Mouse (Mus musculus) liver, embryonic 14.5 days (tissue): Measurements from ENCODE around the gene Vav2. TPM values are rescaled to one million over a fixed set of nuclear protein-coding genes. Genes with fewer than 3 reads are reported as not detected.

ENCODE experiments used
- ATAC-seq: fragments of 200-750 bp; cut with Nextera tagmentation; 2 replicates; pipeline ENCODE4 v1.8.0; 2017; ENCODE audit warnings: moderate number of reproducible peaks, mild to moderate bottlenecking, moderate library complexity; ENCODE audit not compliant: insufficient read depth
- DNase-seq, 3 experiments: peaks; one replicate each; pipeline ENCODE4 v3.0.0-alpha.2; 2012 to 2013; ENCODE audit warnings: low read depth in 3 of 3, low spot score in 3 of 3
- H3K27ac ChIP-seq: fragments of 300-500 bp; sonication (generic); 2 replicates; pipeline ENCODE4 v1.5.1; 2014; ENCODE audit warnings: moderate library complexity, mild to moderate bottlenecking, control low read depth, inconsistent platforms
- H3K27me3 ChIP-seq: fragments of 300-500 bp; sonication (generic); 2 replicates; pipeline ENCODE4 v1.6.1; 2014; ENCODE audit warnings: mild to moderate bottlenecking, low read length, moderate library complexity; ENCODE audit not compliant: control insufficient read depth, insufficient read depth
- H3K36me3 ChIP-seq: fragments of 300-500 bp; sonication (generic); replicated peaks from 2 replicates; pipeline ENCODE4 v1.6.1; 2014; ENCODE audit warnings: low read depth; ENCODE audit not compliant: control insufficient read depth, insufficient read depth
- H3K4me1 ChIP-seq, 2 experiments: fragments of 200-500 bp in 1 of 2; fragments of 300-500 bp in 1 of 2; sonication (generic) in 1 of 2; replicated peaks; 2 replicates each; pipeline ENCODE4 v1.6.1; 2012 to 2014; ENCODE audit warnings: antibody characterized with exemption in 1 of 2, inconsistent platforms in 1 of 2, low read length in 1 of 2; ENCODE audit not compliant: control insufficient read depth in 2 of 2, insufficient read depth in 2 of 2
- H3K4me2 ChIP-seq: fragments of 300-500 bp; sonication (generic); 2 replicates; pipeline ENCODE4 v1.6.1; 2014; ENCODE audit warnings: low read depth, mild to moderate bottlenecking, control low read depth, moderate library complexity
- H3K4me3 ChIP-seq, 2 experiments: fragments of 200-500 bp in 1 of 2; fragments of 300-500 bp in 1 of 2; sonication (generic) in 1 of 2; 2 replicates each; pipeline ENCODE4 v1.5.1; 2012 to 2014; ENCODE audit warnings: low read depth in 2 of 2, low read length in 2 of 2, mild to moderate bottlenecking in 2 of 2, control low read depth in 1 of 2, inconsistent platforms in 1 of 2, moderate library complexity in 1 of 2; ENCODE audit not compliant: insufficient read depth in 1 of 2
- H3K9ac ChIP-seq: fragments of 300-500 bp; sonication (generic); replicated peaks from 2 replicates; pipeline ENCODE4 v1.6.1; 2014; ENCODE audit warnings: mild to moderate bottlenecking, control low read depth, moderate library complexity
- H3K9me3 ChIP-seq: fragments of 300-500 bp; sonication (generic); 2 replicates; pipeline ENCODE4 v1.6.1; 2016; ENCODE audit warnings: low read length, mixed read lengths; ENCODE audit not compliant: control insufficient read depth
- CTCF ChIP-seq: IDR thresholded peaks from 2 replicates; pipeline ENCODE4 v1.5.1; 2016; ENCODE audit warnings: antibody characterized with exemption, low read depth, control low read depth
- EP300 ChIP-seq: IDR thresholded peaks from 2 replicates; pipeline ENCODE4 v1.6.1; 2016; ENCODE audit warnings: antibody characterized with exemption, low read depth
- WGBS: fragments of 180-500 bp; shearing (Covaris S2); extraction: QIAGEN DNeasy Blood & Tissue Kit; methylation state at CpG from one replicate; pipeline ENCODE4 v1.1.7; 2014; ENCODE audit not compliant: insufficient replicate concordance; 5-methylcytosine and 5-hydroxymethylcytosine counted together
- polyA plus RNA-seq, 2 experiments: library from polyadenylated mRNA; depleted of rRNA in 1 of 2; stranded (reverse) in 1 of 2; unstranded in 1 of 2; fragments of >200 nt; fragmentation: Nextera tagmentation in 1 of 2; extraction: Ambion mirVana in 1 of 2; gene quantifications; 2 replicates each; pipeline versions ENCODE4 v1.2.1 to v1.2.3; 2012 to 2014

The Vav2 gene
- polyA plus RNA-seq, 2 experiments = 2.8 to 5.8 TPM

DNA sequence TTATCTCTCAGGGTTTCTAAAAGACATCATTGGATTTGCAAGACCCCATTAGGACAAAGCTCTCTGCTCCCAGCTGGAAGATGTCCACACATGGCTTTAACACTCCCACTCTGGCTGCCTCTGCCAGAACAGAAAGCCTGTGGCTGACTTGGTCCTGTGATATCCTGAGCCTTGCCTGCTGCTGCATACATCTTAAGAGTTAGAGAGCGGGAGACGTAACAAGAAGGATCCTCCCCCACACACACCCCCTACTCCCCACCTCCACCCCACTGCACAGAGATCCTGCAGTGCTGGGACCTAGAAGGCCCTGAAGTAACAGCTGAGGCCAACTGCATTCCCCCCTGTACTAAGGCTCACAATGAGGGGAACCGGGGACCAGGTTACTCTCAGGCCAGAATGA is 114.3 kb downstream of the Vav2 start:
- Histone ChIP-seq H3K4me3 (no peak overlapping the region), H3K27ac (no peak overlapping the region), H3K4me2 (no peak overlapping the region), H3K4me1 (no peaks in the 10 kb centered on the region), H3K27me3 (no peaks in the 10 kb centered on the region), H3K9me3 (no peaks in the 10 kb centered on the region), H3K36me3 (no peaks in the 10 kb centered on the region), H3K9ac (no peak overlapping the region)
- DNase-seq (no peak), ATAC-seq (no peak)
- 61% methylated on average over 3 of the region's 3 CpGs for WGBS
- no peak for TF ChIP-seq CTCF
- no peak for TF ChIP-seq EP300

DNA sequence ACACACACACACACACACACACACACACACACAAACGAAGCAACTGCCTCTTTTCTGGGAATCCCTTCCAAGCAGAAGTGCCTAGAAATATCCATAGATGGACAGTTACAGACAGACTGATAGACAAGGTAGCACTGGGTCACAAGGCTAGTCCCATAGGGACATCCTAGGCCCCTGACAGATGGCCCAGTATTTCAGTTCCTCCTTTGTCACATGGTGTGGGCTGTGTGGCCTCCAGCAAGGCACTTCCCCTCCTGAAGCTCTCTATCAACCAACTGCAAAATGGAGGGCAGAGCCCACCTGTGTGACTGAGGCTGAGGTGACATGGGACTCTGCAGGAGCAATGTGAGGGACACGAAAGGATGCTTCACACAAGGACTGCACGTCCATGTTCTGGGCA is 115.2 kb downstream of the Vav2 start:
- Histone ChIP-seq H3K4me3 (no peak overlapping the region), H3K9me3 (no peaks in the 10 kb centered on the region), H3K36me3 (no peaks in the 10 kb centered on the region), H3K27me3 (no peaks in the 10 kb centered on the region), H3K9ac (no peak overlapping the region), H3K4me1 (no peaks in the 10 kb centered on the region), H3K27ac (no peak overlapping the region), H3K4me2 (no peak overlapping the region)
- TF ChIP-seq CTCF = no peak
- TF ChIP-seq EP300 = no peak
- ATAC-seq (no peak), DNase-seq (no peak)
- WGBS = 66% methylated on average over 3 of the region's 3 CpGs

DNA sequence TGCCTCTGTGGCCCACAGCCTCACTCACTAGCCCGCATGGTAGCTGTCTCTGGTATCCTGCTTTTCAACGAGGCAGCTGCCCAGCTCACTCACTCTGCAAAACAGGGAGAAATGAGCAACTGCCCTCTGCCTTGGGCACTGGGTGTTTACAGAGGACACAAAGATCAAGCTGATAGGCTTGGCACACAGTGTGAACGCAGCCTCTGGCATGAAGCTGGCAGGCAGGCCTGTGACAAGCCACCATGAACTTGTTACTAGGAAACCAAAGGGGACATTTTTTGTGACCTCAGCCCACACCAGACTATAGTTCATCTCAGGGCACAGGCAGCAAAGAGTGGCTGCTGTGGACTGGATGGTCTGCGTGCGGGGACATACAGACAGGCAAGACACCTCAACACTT is 115.9 kb downstream of the Vav2 start:
- 67% methylated on average over 5 of the region's 5 CpGs for WGBS
- Histone ChIP-seq H3K4me3 (no peak overlapping the region), H3K27ac (no peak overlapping the region), H3K4me2 (no peak overlapping the region), H3K9me3 (no peaks in the 10 kb centered on the region), H3K27me3 (no peaks in the 10 kb centered on the region), H3K9ac (no peak overlapping the region), H3K36me3 (no peaks in the 10 kb centered on the region), H3K4me1 (no peaks in the 10 kb centered on the region)
- no peak for TF ChIP-seq CTCF
- TF ChIP-seq EP300 = no peak
- DNase-seq (no peak), ATAC-seq (no peak)

DNA sequence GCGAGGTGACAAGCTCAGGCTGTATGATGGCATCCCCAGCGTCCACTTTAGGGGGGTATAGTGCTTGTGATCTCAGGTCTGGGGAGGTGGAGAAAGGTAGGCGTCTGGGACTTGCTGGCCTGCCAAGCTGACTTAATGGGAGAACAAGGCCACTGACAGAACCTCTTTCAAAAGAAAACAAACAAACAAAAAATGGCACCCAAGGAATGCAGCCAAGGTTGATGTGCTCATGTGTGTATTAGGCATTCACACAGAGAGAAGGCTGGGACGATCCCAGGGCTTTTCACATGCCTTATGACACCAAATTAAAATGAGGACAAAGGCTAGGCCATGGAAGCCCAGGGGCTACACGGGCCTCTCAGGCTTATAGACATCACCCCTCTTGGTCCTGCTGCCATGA is 116.6 kb downstream of the Vav2 start:
- Histone ChIP-seq H3K4me1 (no peaks in the 10 kb centered on the region), H3K4me2 (no peak overlapping the region), H3K4me3 (no peak overlapping the region), H3K27ac (no peak overlapping the region), H3K9ac (no peak overlapping the region), H3K27me3 (no peaks in the 10 kb centered on the region), H3K36me3 (no peaks in the 10 kb centered on the region), H3K9me3 (no peaks in the 10 kb centered on the region)
- TF ChIP-seq CTCF = no peak
- no peak for TF ChIP-seq EP300
- WGBS = 68% methylated on average over 5 of the region's 5 CpGs
- no peak for ATAC-seq
- DNase-seq = no peak

DNA sequence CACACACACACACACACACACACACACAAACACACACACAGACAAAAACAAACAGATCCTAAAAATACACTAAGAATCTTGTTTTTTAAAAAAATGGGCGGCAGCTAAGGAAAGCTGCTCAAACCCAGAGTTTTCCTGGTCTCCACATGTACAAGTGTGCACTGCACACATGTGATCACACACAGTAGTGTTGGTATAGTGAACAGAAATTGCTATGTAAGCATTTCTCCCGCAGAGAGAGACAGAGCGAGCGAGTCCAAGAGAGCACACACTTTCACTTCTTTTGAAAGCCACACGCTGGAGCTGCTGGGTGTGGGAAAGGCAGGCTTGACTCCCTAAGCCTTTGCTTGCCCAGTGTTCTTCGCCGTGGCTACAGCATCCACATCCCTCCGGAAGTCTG is 120.2 kb downstream of the Vav2 start:
- Histone ChIP-seq H3K9me3 (no peaks in the 10 kb centered on the region), H3K27me3 (no peaks in the 10 kb centered on the region), H3K36me3 (no peaks in the 10 kb centered on the region), H3K9ac (no peak overlapping the region), H3K4me3 (no peak overlapping the region), H3K4me1 (no peaks in the 10 kb centered on the region), H3K4me2 (no peak overlapping the region), H3K27ac (no peak overlapping the region)
- DNase-seq (no peak), ATAC-seq (no peak)
- TF ChIP-seq EP300 = no peak
- TF ChIP-seq CTCF = no peak
- 74% methylated on average over 8 of the region's 8 CpGs for WGBS
